Mouse (Mus musculus): Measurements from ENCODE around the gene Nom1.

GRCm38 (mm10) chr5:29434872-29435358 lies 451 bp downstream of the Nom1 start:
- no peak for TF ChIP-seq ZC3H11A (IDR thresholded peaks at IDR 0.05; ENCODE audit: borderline replicate concordance, low read depth, low read length)
- no peak for TF ChIP-seq ZNF384 (IDR thresholded peaks at IDR 0.05; ENCODE audit: low read depth, low read length)
